Mouse (Mus musculus) embryonic fibroblast, embryonic 13.5 days (primary cell): ENCODE data around the gene Rcan2.

ENCODE experiments used
- CTCF ChIP-seq: IDR thresholded peaks from 2 replicates; pipeline ENCODE4 v1.5.1; 2011; ENCODE audit warnings: mild to moderate bottlenecking, control low read depth, low read length, moderate library complexity, borderline replicate concordance; ENCODE audit not compliant: insufficient read depth
- POLR2A ChIP-seq: IDR thresholded peaks from 2 replicates; pipeline ENCODE4 v1.6.1; 2011; ENCODE audit warnings: low read depth, mild to moderate bottlenecking, control low read depth, low read length, moderate library complexity

- TF ChIP-seq POLR2A (no peak), CTCF (no peak)
These were observed 212.8 kb downstream of the Rcan2 start for GRCm38 (mm10) chr17:44013756-44014510.
